Mouse (Mus musculus): ENCODE results near the gene Kir3dl1.
"Not testable (repeated sequence)": the region's sequence is repeated elsewhere in the genome, so short reads cannot be mapped to it uniquely, and the experiment has no call there.

Kir3dl1 gene

DNA sequence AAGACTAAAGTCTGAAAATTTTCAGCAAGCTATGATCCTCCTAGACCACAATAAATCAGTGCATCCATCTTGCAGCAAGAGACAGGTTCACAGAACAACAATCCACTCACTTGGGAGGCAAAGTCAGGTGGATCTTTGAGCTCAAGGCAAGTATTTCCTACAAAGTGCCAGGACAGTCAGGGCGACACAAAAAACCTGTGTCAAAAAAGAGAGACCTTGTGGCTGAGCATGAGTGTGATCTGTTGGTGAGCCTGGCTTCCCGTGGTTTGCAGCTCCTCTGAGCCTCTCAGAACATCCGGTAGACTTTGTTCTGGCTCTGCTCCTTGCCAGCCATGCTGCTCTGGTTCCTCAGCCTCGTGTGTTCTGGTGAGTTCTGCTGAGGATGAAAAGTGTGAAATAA is at the start of gene Kir3dl1:
Kir3dl1 (plus strand) TSS at position 301 of the 400 bp plus-strand sequence.
- not testable (repeated sequence) for DNase-seq

DNA sequence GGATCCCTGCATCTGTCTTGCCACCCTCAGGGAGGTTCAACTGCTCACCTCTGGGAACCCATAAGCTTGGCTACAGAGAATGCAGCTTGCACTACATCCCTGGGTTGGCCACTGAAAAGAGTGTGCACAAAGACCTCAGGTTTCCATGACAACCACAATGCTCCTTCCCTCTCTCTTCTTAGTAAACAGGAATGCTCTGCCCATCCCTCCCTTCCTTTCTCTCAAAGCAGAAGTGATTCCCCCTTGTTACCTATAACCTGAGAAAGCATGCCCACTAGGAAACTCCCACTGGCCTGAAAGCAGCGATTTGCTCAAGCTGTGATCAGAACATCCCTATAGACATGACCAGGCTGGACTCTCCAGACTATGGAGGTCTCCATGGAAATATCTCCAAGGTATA is 26.2 kb downstream of the Kir3dl1 start, which contains the start of gene Kir3dl2:
Kir3dl2 (minus strand) TSS at position 101 of the 400 bp plus-strand sequence.
- not testable (repeated sequence) for DNase-seq

DNA sequence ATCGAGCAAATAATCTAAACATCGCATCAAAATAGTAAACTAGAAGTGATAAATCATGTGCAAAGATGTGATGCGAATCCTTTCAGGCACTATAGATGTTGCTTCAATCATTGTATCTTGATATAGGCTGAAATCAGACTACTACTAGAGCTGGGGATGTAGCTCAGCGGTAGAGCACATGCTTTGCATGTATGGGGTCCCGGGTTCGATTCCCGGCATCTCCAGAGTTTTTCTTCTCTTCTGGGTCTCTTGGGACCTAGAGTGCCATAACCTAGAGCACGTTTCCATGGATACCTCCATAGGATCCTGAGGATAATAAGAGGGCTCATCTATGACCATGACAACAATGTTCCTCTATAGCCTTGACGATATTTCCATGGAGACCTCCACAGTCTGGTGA is 51.3 kb downstream of the Kir3dl1 start:
- DNase-seq: not testable (repeated sequence)

Data from cerebellum, adult 8-10 months (tissue).